Mouse (Mus musculus) ES-Bruce4 (cell line): ENCODE results near the gene Shroom1.

Experiments
- CTCF ChIP-seq: IDR thresholded peaks from one replicate; pipeline ENCODE4 v1.8.1; 2011; ENCODE audit warnings: low read depth, low read length
- EP300 ChIP-seq: IDR thresholded peaks from 2 replicates; pipeline ENCODE4 v1.6.1; 2011; ENCODE audit warnings: low read depth, low read length; ENCODE audit not compliant: insufficient read depth
- POLR2A ChIP-seq: IDR thresholded peaks from one replicate; pipeline ENCODE4 v1.8.1; 2011; ENCODE audit warnings: low read length; ENCODE audit not compliant: insufficient read depth

GRCm38 (mm10) chr11:53425711-53426255 lies 31.2 kb upstream of the Shroom1 start:
- no peak for TF ChIP-seq CTCF
- no peak for TF ChIP-seq POLR2A
- no peak for TF ChIP-seq EP300
